Mouse (Mus musculus): ENCODE results near the gene Rpgrip1l.

DNA sequence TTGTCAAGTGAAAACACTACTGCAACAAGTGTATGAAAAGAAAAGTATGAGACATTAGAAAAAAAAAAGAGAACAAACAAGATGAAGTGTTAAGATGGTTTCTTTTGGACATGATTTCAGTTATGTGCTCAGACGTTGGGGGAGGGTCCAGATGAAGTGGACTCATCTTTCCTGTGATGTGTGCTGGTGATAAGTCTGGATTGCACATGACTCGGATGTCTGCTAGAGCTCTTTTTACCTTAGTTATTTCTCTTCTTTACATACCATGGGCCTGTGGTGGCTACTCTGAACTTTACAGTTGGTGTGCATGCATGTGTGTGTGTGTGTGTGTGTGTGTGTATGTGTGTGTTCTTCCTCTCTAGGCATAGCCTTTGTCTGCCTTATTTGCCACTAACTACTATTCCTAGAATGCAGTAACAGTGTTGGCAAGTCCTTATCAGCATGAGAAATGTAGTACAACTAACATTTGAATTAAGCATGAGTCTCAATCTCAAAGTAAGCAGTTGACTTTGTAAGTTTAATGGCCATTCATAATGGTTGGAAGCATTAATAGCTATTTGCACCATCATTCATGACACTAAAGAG is 43.6 kb downstream of the Rpgrip1l start:
- TF ChIP-seq CTCF (IDR thresholded peaks at IDR 0.05): no peak
- no peak for TF ChIP-seq EP300 (IDR thresholded peaks at IDR 0.05)

Data from lung, postnatal 0 days (tissue).